Mouse (Mus musculus): ENCODE data around the gene Large1.

The Large1 gene

GRCm38 (mm10) chr8:73016303-73016702 lies 337.0 kb downstream of the Large1 start:
- no peak for DNase-seq (ENCODE audit: low spot score)

- DNase-seq (ENCODE audit: low spot score): peak; percentile 36
These were observed 345.9 kb downstream of the Large1 start for GRCm38 (mm10) chr8:73007489-73007888.

DNA sequence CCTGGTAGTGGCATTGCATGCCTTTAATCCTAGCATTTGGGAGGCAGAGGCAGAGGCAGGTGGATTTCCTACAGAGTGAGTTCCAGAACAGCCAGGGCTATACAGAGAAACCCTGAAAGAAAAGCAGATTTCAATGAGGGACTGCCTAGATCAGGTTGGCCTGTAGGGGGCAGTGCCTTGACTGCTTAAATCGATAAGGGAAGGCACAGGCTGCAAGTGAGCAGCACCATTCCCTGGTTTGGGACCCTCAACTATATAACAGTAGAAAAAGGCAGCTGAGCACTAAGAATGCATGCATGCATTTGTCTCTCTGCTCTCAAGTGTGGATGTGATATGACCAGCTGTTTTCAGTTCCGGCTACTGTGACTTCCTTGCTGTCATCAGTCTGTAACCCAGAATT lies 349.5 kb downstream of the Large1 start:
- DNase-seq (ENCODE audit: low spot score): peak; percentile 57

DNA sequence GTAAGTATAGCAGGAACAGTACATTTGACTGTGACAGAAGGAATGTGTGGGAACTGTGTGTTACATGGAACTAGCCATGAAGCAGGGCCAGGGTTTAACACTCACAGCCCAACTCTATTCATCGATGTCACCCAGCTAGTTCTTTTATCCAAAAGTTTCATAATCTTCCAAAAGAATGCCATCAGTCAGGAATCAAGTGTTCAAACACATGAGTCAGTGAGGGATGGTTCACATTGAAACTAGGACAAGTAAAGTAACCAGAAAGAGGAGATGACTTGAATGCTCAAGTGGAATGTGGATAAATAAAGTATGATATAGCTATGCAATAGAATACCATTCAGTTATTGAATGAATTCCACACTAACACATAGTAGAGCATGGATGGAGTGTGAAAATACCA lies 359.5 kb downstream of the Large1 start:
- no peak for DNase-seq (ENCODE audit: low spot score)

- DNase-seq (ENCODE audit: low spot score): no peak
These were observed 362.9 kb downstream of the Large1 start for GRCm38 (mm10) chr8:72990425-72990824.

GRCm38 (mm10) chr8:72982832-72983231 lies 370.5 kb downstream of the Large1 start:
- DNase-seq (ENCODE audit: low spot score): peak; percentile 59

DNA sequence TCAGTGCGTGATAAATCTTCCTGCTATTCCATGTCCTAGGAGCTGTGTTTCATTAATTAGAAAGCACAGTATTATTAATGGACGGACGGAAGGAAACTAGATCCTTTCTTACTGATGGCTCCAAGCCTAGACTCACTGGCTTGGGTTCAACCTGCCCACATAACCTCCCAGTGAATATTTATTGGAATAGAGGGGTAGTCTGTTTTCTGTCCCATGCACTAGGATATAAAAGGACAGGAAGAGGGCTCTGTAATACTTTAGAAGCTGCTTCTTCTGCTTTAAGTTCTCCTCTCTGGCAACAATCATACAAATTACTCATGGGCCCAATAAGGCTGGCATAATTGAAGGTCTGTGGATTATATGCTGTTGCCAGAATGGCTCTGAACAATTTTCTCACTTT lies 398.3 kb downstream of the Large1 start:
- DNase-seq (ENCODE audit: low spot score): no peak

DNA sequence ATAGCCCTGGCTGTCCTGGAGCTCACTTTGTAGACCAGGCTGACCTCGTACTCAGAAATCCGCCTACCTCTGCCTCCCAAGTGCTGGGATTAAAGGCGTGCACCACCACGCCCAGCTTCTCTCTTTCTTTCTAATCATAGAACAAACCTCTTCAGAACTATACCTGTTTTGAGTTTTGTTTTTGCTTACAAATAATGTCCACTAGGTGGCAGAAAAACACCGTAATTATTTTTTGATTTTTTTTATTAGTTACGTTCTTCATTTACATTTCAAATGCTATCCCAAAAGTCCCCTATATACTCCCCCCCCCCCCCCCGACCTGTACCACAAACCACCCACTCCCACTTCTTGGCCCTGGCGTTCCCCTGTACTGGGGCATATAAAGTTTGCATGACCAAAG lies 411.9 kb downstream of the Large1 start:
- peak; percentile 8 for DNase-seq (ENCODE audit: low spot score)

GRCm38 (mm10) chr8:72919182-72919902 lies 434.0 kb downstream of the Large1 start:
- DNase-seq (ENCODE audit: low spot score): no peak

GRCm38 (mm10) chr8:72905491-72905890 lies 447.8 kb downstream of the Large1 start:
- no peak for DNase-seq (ENCODE audit: low spot score)

DNA sequence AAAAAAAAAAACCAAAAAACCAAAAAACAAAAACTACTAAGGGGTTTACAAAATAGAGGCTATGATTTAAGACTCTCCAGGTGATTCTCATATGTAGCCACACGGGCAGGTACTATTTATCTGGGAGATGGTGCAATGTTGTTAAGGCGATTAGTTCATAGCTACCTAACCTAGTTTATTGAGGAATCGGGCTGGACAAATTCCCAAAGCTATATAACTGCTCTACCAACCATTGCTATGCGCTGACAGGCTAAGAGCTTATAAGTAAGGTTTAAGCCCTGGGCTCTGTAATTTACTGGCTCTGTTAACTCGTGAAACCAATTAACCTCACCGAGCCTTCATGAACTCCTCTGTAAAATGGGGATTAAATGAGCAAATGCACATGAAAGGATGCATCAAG lies 451.7 kb downstream of the Large1 start:
- no peak for DNase-seq (ENCODE audit: low spot score)

DNA sequence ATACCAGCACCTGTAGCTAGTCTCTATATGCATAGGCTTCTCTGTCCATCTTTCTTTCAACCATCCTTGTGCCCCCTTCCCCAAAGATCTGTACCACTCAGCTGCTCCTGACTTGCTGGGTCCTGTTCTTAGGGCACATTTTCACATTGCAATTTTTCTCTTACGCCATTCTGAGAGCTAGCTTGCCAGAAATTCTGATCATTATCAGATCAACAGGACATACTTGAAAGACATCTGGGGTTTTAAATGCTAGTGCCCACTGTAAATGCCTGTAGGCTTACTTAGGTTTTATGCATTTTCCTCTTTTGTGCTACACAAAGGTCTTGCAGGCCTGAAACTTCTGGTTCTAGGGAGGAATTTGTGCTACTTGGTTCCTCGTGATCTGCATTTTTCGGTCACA lies 454.0 kb downstream of the Large1 start:
- no peak for DNase-seq (ENCODE audit: low spot score)

DNA sequence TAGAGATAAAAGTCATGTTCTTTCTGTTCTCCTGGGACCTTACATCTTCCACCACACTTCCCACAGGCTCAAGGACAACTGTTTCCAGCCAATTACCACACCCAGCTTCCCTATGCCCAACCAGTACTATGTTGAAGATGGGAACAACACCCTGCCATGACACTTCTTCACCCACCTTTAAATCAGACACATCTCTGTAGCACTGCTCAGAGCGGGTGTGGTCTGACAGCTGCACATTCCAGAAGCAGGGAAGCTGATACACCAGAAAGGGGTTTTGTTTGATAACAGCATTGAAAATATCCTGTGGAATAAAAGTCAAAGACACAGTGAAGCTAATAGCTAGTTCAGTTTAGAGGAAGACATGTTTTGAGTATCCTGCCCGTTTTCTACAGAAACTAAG lies 470.3 kb downstream of the Large1 start:
- no peak for DNase-seq (ENCODE audit: low spot score)

GRCm38 (mm10) chr8:72873411-72873810 lies 479.9 kb downstream of the Large1 start:
- DNase-seq (ENCODE audit: low spot score): no peak

- no peak for DNase-seq (ENCODE audit: low spot score)
These were observed 506.5 kb downstream of the Large1 start for GRCm38 (mm10) chr8:72846881-72847280.

- no peak for DNase-seq (ENCODE audit: low spot score)
These were observed 517.5 kb downstream of the Large1 start for GRCm38 (mm10) chr8:72835863-72836262.

GRCm38 (mm10) chr8:72833112-72833511 lies 520.2 kb downstream of the Large1 start:
- DNase-seq (ENCODE audit: low spot score): peak; percentile 12

- no peak for DNase-seq (ENCODE audit: low spot score)
These were observed 521.0 kb downstream of the Large1 start for GRCm38 (mm10) chr8:72832371-72832770.

DNA sequence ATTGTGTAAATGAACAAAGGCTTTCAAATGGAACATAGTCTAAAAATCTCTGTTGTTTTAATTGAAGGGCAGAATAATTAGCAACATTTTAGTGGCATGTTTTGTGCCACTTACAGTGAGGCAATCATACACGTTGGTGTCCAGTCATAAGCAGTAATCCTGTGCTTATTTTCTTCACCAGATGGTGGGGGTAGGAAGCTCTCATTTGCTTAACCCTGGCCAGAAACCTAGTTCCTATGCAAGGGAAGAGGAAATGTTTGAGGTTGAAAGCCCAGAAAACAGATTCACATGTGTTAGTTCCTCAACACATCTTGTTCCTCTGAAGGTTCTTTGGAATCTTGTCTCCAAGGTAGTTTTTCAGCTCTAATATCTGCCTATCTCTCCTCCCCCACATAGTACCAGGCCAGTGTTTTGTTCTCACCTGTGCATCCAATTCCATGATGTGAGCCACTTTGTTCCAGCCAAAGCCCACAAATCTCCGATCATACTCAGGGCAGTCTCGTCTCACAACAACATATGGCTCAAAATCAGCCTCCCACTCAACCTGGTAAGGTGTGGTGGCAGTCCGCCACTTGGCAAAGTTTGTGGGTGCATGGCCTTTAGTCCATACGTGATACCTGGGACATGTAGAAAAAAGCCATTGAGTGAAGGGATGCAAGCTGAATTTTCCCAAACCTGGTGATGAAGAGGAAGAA lies 535.5 kb downstream of the Large1 start:
- no peak for DNase-seq (ENCODE audit: low spot score)

- DNase-seq (ENCODE audit: low spot score): no peak
These were observed 536.7 kb downstream of the Large1 start for GRCm38 (mm10) chr8:72816679-72817078.

- peak; percentile 84 for DNase-seq (ENCODE audit: low spot score)
These were observed 537.7 kb downstream of the Large1 start for GRCm38 (mm10) chr8:72815681-72816080.

DNA sequence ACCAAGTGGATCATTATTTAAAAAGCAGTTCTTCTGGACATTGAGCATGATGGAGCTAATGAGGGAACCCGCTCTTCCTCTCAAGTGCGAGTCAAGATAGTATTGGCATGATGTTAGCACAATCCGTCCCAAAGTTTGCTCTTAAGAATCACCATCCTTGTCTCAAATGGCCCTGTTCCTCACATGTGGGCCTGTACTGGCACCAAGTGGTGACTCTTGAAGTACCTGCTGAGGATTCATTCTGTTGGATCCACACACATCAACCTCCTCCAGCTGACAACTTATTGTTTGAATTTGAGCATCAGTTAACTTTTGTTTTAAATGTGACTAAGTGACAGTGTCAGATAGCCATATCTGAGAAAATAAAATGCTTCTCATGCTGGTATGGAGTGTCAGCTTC lies 540.6 kb downstream of the Large1 start:
- no peak for DNase-seq (ENCODE audit: low spot score)

- DNase-seq (ENCODE audit: low spot score): no peak
These were observed 551.8 kb downstream of the Large1 start for GRCm38 (mm10) chr8:72801583-72801982.

DNA sequence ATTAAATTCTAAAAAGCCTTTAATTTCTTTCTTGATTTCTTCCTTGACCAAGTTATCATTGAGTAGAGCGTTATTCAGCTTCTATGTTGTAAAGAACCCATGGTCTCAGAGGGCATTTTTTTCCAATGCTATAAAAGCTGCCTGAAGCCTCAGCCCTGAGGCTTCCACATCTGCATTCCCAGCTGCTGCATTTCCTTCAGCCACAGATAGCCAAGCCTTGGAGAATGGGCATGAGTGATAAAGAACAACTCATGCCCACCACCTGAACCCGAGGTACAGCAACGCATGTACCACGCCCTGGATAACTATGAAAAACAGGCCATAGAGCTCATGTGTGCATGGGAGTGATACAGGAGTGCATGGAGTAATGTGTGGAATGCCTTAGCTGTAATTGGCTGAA lies 572.7 kb downstream of the Large1 start:
- DNase-seq (ENCODE audit: low spot score): no peak

Data from adipocyte (in vitro differentiated cells).